Mouse (Mus musculus) gastrocnemius, postnatal 4 days (tissue): ENCODE measurements at regions not wholly inside any gene's neighbourhood (a gene's known extent, or its start where the extent isn't known, plus 50 kb on each side); places are given as distances from the start of the nearest gene placed in this dataset.
A peak's percentile ranks its signal among the peaks of the same experiment; 100 is the strongest.

Experiments
- DNase-seq, 2 experiments: peaks; one replicate each; pipeline ENCODE4 v3.0.0; 2021 to 2022; ENCODE audit warnings: low spot score in 2 of 2, mixed read lengths in 2 of 2

DNA sequence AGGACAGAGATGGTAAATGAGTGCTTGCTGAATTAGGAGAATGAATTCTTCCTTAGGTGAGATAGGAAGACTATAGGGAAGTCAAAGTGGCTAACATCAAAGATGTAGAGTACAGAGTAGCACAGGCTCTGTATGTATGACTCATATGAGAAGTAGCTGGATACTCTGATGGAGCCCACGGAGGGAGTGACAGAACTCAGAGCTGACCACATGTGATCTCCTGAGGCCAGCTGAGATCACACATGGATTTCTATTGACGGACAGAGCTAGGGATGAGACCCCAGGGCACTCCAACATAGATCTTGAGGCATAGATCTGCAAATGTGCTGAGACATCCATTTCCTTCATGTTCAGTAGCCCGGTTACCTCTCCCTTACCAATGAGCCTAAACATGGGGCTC, 66.0 kb downstream of the Cops8 start:
- DNase-seq, result no peak

DNA sequence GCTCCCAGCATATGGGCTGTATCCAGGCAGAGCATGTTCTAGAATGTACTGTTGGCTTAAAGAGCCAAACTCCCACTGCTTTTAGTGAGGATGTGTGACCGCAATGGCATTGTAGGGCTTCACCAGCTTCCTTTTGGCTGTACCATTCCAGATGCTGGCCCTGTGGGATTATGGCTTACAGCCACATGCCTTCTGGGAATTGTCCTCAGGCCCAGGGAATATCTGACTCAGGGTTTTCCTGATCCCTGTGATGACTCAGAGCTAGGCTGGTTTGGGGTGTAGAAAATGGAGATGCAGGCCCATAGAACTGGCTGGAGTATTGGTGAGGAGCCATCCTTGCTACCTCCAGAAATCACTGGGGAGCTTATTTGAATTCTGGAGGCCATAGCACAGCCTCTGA, 66.5 kb downstream of the Cops8 start:
- no peak for DNase-seq

DNA sequence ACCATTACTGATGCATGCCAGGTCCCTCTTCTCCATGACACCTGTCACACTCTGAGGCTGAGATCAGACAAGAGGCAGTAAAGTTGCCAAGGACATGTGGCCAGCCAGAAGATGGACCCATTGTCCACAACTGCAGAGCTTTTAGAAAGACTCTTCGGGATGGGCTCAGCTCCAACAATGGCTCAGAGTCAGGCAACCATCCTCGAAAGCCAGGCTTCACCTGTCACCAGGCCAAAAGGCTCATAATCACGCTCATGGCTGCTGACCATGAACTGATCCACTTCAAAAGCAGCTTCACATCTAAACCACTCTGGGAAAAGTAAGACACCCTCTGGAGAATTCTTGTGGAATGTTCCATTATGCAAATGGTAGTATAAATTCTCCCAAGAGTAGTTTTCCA, 67.6 kb downstream of the Cops8 start:
- no peak for DNase-seq

DNA sequence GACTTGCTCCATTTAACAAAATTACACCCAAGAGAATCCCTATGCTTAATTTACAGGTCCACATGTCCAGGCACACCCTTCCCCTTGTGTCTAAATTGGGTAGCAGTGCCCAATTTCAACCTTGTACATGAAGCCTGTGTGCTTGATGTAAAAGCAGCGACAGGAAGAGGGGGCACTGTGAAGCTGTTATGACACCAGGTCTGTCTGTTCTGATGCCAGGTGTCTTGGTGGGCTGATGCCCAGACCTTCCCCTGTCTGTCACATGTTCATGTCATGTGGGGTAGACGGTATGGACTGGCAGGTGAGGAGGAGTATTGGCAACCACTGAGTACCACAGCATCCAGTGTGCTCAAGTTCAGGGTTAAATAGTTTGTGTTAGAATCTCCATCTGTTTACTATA, 71.0 kb downstream of the Cops8 start:
- peak in 1 of 2 experiments; percentile 5 for DNase-seq

DNA sequence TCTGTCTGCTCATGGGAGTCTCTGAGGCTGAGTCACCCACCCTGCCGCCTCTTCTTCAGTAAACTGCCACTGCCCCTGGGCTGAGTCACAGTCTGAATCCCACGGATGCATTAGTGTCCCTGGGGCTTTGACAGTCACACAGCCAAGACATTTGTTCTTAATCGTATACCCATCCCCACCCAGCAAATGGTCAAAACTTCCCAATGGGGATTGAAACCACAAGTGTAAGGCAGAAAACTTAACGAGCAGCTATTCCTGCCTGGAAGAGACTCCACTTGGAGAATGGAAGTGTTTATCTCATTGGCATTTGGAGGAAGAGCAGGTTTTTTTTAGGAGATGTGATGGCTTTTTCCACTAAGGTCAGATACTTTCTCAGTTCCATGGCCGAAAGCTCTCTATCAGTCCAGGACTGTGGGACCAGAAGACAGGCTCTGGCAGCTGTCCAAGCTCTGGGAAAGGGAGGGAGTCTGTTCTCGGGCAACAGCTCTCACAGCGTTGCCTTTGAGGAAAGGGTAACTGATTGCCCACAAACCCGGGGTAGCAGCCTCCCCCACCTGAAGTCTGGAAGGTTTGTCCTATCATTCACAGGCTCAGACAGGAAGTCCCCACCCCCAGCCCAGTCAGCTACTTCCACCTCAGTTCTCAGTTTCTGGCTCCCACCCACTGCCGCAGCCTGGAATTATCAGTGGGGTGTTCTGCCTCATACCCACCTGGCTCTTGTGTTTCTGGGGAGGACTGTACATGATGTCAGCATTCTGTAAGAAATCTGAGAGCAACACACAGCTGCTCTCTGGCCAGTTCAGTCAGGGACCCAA, 73.6 kb downstream of the Cops8 start:
- peak in 1 of 2 experiments; percentile 54 for DNase-seq

DNA sequence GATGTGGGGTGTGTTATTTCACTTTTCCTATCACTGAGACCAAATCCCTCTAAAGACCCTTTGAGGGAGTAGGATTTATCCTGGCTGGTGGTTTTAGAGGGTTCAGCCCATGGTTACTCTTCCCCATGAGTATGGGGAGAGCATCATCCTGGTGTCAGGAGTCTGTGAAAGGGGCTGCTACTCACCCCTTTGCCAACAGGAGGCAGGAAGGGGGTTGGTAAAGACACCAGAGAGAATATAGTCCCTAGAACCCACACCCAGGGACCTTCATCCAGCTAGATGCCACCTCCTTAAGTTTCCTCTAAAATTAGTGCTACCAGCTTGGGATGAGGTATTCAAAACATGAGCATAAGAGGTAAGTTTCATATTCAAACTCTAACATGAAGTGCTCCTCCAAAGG, 74.4 kb downstream of the Cops8 start:
- no peak for DNase-seq

DNA sequence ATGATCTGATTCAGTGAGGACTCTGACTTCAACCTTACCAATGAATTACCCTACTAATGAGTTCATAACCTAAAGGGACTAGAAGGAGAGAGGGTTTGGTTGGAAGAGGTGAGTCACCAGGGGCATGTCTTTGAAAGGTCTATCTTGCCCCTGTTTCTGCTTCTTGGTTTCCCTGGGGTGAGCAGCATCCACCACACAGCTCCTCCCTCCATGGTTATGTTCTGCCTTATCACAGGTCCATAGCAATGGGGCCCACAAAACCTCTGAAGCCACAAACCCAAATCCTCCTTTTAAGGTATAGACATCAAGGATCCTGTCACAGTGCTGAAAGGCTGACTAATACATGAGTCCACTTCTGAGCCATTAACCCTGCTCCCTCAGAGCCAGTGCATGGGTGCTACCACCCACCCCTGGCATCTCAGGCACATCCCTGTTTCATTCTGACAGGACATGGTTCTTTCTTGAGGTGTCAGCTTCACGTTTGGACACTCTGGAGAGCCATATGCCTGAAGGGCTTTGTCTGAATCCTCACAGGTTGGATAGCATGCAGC, 74.9 kb downstream of the Cops8 start:
- no peak for DNase-seq

DNA sequence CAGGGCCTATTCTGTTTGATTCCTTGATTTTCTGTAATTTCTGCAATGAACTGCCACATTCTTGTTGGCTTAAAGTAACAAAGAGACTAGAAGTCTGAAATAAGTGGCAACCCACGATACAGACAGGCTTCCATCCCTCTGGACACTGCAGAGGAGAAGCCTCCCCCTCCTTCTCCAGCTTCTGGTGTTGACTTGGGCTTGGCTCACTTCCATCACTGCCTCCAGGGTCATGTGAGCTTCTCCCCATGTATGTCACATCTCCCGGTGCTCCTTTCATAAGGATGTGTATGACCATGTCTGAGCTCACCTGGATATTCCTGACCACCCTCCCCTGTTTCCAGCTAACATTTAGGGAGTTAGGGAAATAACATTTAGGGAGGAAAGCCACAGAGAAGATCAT, 75.6 kb downstream of the Cops8 start:
- DNase-seq, result no peak

DNA sequence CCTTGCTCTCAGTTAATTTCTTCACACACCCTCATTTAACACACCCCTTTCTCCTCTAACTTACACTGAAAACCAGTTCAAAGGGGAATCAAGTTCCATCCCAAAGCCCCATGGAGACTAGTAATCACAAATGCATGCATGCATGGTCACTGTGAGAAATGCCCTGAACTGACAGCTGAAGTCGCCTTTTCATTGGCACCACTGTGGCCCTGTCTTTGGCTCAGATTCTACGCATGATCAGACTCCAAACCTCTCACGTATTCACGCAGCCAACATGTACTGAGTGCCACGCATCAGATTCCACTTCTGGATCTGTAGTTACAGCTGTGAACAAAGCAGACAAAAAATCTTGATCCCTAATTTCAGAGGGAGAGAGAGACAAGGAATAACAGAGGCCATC, 85.3 kb downstream of the Cops8 start:
- DNase-seq, result no peak

DNA sequence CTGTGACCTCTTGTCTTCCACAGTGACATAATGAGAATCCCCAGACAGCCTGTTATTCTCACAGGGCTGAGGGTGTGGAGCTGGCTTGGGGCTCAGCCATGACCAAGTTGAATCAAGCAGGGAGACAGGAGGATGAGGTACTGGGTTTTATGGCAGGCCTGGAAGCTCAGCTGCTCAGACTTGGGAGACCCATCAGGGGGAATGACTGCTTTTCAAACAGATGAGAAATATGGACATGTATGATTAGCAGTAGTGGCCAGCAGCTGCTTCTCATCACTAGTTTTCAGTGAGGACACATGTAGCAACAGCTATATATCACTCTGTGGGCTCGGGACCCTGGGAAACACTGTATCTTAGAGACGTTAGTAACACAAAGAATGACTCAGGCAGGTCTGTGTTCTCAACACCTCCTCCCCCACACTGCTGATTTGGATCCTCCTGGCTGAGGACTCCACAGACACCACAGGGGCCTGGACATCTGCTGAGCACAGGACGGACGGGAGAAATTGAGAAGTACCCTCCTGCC, 87.9 kb downstream of the Cops8 start:
- peak; percentile 29 to 41 for DNase-seq

DNA sequence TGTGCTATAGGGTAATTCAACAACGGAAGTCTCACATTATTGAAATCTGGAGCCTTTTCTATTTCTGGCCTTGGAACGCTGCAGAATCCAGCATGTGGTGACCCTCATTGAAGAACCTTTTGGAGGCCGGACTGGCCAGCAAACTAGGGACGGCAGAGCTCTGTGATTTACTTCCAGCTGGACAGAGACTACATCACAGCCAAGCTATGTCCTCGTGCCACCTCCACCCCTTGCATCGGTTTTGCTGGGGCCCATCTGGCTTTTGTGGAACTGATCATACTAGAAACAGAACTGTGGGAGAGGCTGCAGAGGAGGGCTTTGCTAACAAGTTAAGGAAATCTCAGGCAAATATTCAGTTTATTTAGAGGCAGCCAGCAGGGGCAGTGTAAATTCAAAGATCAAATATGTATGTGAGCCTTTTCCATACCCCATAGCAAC, 88.4 kb downstream of the Cops8 start:
- peak in 1 of 2 experiments; percentile 35 for DNase-seq

DNA sequence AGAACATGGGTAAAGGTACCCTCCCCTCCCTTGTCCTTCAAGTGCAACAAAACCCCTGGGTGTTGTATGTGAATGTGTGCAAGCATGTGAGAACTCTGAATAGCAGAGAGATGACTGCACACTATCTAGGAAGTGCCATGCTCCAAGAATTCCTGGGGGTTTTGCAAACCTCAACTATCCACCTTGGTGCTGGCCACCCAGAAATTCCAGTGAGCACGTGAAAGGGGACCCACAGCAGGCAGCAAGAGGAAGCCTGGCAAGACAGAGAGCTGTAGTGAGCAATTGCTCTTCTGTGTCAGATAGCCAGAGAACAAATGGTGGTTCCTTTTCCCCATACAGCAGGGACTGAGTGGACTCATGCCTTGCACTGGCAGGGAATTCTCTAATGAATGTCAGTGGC, 90.1 kb downstream of the Cops8 start:
- DNase-seq, result no peak

DNA sequence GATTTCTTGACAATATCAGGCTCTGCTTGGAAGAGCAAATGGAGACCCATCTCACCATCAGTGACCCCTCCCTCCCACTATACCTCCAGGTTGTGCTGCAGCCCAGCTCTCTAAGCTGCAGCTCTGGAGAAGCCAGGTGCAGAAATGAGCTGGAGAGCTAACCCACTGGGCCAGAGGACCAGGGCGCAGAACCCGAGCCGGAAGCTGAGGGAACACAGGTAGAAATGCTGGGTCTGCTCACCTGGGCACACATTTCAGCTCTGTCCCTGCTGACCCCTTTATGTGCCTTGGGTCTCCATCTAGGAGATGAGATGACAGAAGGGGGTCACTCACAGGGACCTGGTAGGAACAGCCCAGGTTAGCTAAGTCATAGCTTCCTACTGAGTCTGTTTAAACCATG, 92.0 kb downstream of the Cops8 start:
- no peak for DNase-seq

DNA sequence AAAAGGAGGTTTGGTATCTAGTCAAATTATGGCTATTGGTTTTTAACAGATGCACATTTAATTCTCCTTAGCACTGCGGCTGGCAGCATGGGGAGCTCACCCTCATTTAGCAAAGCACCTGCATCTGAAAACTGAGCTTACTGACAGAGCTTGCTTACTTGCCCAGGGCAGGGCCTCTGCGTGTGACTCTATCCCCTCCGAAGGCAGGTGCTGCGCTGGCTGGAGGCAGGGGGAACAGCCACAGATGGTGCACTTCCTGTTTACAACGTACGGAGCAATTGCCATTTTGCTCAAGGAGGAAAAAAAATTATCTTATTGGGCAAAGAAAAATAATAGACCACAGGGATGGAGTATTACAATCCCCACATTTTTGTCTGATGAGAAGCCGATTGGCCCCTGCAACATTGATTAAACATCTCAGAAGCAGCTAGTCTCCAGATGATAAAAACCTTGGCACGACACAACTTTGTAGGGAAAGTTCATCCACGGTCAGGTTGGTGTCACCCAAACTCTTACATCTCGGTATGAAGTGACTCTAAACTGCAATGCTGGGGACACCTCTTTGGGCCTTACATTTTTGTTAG, 92.5 kb downstream of the Cops8 start:
- no peak for DNase-seq

DNA sequence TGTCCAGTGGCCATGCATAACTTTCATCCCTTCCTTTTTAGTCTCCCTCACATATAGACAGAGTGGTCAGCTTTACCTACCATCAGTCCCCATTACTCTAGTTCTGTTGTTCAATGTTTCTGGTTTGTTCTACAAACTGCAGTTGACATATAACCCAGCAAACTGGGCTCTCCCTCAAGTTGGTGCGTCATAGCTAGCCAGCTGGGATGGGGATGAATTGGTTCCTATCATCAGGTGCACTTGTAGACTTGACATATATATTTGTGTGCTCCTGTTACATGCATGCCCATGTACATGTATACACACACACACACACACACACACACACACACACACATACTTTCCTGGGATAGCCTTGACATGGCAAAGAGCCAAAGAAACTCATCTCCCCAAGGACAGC, 93.2 kb downstream of the Cops8 start:
- DNase-seq, result peak in 1 of 2 experiments; percentile 34

DNA sequence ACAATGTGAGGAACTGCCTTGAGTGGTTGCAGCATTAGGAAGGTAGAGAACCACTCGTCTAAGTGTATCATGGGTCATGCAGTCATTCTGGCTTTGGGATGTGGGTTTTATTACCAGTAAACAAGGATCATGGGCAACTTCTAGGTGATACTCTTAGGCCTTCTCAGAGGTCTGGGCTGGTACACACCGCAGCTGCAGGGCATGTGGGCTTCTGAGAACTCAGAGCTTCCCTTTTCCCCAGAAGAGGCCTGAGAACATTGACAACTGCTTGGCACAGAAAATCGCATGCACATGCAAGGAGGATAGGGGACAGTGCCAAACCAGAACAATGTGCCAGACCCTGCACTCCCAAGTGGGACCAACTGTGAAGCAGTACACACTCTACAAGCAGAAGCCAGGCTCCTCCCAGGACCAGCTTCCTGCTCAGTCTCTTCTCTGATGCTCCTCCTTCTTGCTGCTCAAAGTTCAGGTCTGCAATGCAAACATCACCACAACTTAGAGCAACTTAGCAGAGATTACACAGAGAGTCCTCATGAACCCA, 94.3 kb downstream of the Cops8 start:
- no peak for DNase-seq

DNA sequence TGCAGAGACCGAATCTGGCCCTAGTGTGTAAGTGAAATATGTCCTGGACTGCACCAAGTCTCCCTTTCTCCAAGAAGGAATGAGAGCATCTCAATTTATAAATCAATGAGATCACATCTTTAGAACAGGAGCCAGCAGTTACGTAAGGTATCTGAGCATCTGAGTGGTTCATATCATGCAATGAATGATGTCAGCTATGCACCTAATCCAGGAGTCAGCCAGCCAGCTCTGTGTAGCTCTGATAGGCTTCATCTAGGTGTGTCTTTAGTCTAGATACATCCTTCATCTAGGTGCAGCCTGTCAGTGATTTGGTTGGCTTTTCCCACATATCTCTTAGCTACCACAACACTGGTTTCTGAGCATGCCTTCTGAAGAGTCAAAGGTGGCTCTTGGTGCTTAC, 95.8 kb downstream of the Cops8 start:
- no peak for DNase-seq

DNA sequence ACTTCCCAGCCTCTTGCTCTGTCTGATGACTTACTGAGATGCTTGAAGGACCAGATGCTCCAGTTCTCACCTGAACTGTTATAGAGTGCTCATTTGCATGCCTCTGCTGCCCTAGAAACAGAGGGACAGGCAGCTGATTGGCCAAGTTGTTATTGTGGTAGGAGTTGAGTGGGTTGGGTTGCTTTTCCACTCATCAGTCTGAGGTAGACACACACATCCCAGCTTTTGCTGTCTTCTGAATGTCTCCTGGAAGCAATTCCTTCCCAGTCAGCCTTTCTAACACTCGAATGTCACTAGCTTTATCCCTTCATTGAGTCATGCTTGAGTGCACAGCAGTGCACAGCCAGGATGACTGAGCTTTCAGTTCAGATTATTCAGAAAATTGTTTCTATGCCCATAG, 99.0 kb downstream of the Cops8 start:
- no peak for DNase-seq

DNA sequence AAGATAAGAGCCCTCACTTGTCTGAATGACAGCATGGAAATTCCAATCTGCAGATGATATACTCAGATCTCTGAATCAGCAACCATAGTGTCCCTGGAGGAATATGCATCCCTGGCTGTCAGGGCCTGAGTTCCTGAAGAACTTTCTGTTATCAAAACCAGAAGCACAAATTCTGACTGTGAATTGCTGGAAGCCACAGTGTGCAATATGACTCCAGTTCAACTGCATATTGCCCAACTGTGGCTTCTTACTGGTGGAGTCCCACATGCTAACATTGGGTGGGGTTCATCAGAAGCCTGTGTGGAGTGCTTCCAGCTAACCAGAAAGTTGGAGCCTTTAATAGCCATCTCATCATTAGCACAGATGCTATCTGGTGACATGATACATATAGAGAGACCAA, 103.6 kb downstream of the Cops8 start:
- no peak for DNase-seq

DNA sequence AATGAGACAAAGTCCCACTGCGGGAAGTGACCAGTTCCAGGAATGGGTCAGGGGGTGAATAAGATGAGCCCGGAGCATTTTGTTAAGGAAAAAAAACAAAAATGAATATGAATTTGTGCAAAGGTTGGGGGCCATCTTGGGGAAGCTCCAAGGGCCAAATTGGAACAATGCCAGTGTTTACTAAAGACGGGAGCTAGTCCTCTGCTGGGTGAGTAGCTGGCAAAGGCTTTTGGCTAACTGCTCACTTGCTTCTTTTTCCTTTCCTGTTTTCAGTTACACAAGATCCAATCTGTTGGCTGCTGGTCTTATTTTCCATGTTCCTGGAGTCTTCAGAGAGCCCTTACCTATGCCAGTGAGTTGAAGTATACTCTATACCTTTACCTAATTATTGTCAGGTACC, 107.0 kb downstream of the Cops8 start:
- no peak for DNase-seq

DNA sequence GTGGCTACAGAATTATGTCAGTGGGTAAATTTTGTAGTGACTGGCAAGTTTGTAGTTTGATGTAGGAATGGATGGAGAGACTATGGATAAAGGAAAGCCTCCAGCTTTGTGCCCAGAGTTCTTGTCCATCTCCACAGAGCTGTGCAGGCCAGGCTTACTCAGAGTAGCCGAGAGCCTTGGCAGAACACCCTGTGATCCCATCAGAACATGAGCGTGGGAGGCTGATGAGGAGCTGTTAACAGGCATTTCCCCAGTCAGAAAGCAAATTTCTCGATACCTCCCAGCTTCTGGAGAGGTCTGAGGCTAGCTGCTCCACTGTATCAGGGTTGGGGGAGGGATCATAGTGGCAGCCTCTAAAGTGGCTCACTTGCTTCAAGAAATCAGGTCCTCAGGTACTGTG, 107.8 kb downstream of the Cops8 start:
- DNase-seq, result no peak

DNA sequence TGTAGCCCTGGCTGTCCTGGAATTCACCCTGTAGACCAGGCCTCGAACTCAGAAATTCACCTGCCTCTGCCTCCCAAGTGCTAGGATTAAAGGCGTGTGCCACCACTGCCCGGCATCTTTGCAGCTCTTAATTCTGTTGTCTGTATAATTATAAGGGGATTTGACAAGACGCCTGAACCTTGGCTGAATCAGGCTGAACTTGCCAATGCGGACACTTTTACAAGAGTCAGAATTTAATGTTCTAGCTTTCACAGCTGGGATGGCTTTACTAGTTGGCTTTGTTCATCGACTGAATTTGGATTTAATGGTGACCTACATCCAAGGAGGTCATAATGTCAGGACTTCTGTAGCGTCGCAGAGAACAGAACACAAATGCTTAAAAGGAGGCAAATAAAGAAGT, 108.3 kb downstream of the Cops8 start:
- DNase-seq, result no peak
